Mouse (Mus musculus): Measurements from ENCODE around the gene Abhd11. TPM values are rescaled to one million over a fixed set of nuclear protein-coding genes. Genes with fewer than 3 reads are reported as not detected.

Abhd11 gene
- polyA plus RNA-seq (2014; fragmentation: Illumina TruSeq; extraction: RNeasy Lipid Tissue Mini Kit (QIAGEN cat#74804); ENCODE audit: insufficient read depth, low read depth, low replicate concordance) = 38.0 TPM

DNA sequence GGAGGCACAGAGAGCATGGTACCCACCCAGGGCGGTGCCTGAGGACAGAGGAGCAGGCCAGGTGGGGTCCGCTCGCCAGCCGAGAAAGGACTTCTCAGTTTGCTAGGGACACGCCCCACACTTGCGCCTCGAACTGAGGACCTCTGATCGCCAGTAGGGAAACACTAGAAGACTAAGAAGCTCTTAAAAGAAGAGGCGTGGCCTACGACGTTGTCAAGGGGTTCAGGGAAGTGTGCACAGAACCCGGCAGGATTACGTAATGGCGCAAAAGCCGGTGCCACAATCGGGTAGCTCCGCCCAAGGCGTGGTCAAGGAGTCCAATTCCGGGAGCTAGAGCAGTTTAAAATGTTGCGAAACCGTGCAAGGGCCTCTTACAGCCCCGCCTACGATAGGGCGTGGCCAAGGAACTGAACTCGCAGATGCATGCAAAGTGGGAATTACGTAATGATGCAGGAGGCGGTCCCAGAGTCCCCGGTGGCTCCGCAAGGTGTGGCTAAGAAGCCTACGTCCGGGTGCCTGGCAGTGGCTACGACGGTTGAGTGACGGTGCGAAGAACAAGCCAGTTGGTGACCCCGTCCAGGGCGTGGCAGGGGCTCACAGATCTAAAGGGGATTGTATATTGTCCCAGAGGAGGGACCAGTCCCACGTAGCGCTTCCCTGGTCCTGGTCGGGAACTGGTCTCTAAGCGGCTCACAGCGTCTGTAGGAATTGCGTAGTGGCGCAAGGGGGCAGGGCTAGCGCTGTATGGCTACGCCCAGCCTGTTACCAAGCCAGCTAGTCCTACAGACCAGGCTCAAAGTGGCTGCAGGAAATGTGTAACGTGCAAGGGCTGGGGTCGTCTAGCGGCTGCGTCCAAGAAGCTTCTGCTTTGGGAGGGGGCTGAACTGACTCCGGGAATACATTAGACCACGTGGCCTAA is at the start of gene Abhd11:
TSS of gene Abhd11 (plus strand) at position 482 of the 919 bp plus-strand sequence.

DNA sequence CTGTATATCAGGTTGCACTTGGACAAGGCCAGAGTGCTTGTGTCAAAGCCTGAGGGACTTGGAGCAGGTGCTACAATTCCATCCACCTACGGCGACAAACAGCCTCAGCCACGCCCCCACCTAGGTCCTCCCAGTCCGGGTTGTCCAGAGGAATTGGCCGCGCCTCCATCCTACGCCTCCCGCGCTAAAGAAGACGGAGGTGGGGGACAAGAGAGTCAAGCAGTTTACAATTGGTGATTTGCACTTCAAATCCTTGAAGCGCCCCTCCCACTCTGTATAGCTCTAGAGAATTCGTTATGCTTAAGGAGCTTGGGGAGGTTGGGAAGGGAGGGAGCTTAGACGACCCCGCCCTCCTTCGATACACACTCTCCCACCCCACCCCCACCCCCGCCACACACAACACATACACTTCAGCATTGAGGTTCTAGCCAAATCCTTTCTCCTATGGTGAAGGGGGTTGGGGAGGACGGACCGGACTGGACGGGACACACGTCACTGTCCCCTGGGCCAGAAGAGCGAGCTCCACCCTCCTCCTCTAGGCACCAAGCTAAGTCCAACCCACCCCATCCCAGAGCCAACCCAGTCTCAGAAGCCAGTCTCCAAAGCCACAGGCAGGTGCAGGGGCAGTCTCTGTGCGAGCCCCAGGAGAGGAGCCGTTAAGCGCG is 23.2 kb upstream of the Abhd11 start, which contains the start of gene Cldn3:
TSS of gene Cldn3 (plus strand) at position 582 of the 665 bp plus-strand sequence.

DNA sequence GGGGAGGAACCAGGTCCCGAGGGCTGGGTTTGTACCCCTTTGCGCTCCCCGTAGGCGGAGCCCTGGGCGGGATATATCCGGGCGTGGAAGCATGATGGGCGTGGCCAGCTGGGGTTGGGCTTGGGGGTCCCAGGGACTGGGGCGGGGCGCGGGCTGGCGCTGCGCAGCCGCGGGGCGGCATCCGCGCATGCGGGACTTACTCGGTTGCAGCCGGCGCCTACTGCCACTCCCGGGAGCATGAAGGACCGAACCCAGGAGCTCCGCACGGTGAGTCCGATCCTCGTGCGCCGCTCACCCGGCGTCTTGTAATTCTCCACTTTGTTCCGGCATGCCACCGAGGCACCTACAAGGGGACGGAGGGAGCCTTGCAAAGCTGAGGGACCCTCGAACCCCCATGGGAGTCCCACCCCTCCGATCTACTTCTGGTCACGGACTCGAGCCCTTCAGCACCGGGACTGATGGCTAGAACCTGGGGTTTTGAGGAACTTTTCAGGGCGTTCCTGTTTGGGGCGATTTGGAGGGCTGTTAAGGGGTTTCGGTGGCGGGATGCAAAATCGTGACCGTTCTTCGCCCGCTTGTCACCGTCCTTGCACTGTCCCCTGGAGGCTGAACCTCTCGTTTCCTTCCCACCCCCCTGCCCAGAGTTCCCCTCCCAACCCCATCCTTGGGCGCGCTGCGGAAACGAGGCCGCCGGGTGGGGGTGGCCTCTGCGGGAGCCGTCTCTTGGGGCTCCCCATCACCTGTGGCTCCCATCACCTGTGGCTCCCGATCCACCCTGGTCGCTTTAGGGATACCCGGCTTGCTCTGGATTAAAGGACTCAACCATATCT is 14.6 kb downstream of the Abhd11 start, which contains the start of gene Stx1a:
TSS of gene Stx1a (plus strand) at position 139 of the 830 bp plus-strand sequence.

Other genes starting within 250 kb of the Abhd11 start
- gene Tmem270, start 102.4 kb upstream of the Abhd11 start, polyA plus RNA-seq (2014; fragmentation: Illumina TruSeq; extraction: RNeasy Lipid Tissue Mini Kit (QIAGEN cat#74804); ENCODE audit: insufficient read depth, low read depth, low replicate concordance) = not detected
- not detected for gene Cldn13, start 93.6 kb upstream of the Abhd11 start, polyA plus RNA-seq (2014; fragmentation: Illumina TruSeq; extraction: RNeasy Lipid Tissue Mini Kit (QIAGEN cat#74804); ENCODE audit: insufficient read depth, low read depth, low replicate concordance)
- gene Mettl27, start 76.8 kb upstream of the Abhd11 start, polyA plus RNA-seq (2014; fragmentation: Illumina TruSeq; extraction: RNeasy Lipid Tissue Mini Kit (QIAGEN cat#74804); ENCODE audit: insufficient read depth, low read depth, low replicate concordance) = 8.2 TPM
- gene Cldn4, start 62.2 kb upstream of the Abhd11 start, polyA plus RNA-seq (2014; fragmentation: Illumina TruSeq; extraction: RNeasy Lipid Tissue Mini Kit (QIAGEN cat#74804); ENCODE audit: insufficient read depth, low read depth, low replicate concordance) = 3.7 TPM
- 129 TPM for gene Cldn3, start 22.9 kb upstream of the Abhd11 start, polyA plus RNA-seq (2014; fragmentation: Illumina TruSeq; extraction: RNeasy Lipid Tissue Mini Kit (QIAGEN cat#74804); ENCODE audit: insufficient read depth, low read depth, low replicate concordance)
- gene Stx1a, start 14.3 kb downstream of the Abhd11 start, polyA plus RNA-seq (2014; fragmentation: Illumina TruSeq; extraction: RNeasy Lipid Tissue Mini Kit (QIAGEN cat#74804); ENCODE audit: insufficient read depth, low read depth, low replicate concordance) = 3.2 TPM
- gene Dnajc30, start 55.0 kb downstream of the Abhd11 start, polyA plus RNA-seq (2014; fragmentation: Illumina TruSeq; extraction: RNeasy Lipid Tissue Mini Kit (QIAGEN cat#74804); ENCODE audit: insufficient read depth, low read depth, low replicate concordance) = 16.3 TPM
- gene Bud23, start 55.8 kb downstream of the Abhd11 start, polyA plus RNA-seq (2014; fragmentation: Illumina TruSeq; extraction: RNeasy Lipid Tissue Mini Kit (QIAGEN cat#74804); ENCODE audit: insufficient read depth, low read depth, low replicate concordance) = 28.5 TPM
- 1.6 TPM for gene Vps37d, start 69.1 kb downstream of the Abhd11 start, polyA plus RNA-seq (2014; fragmentation: Illumina TruSeq; extraction: RNeasy Lipid Tissue Mini Kit (QIAGEN cat#74804); ENCODE audit: insufficient read depth, low read depth, low replicate concordance)
- gene Mlxipl, start 80.7 kb downstream of the Abhd11 start, polyA plus RNA-seq (2014; fragmentation: Illumina TruSeq; extraction: RNeasy Lipid Tissue Mini Kit (QIAGEN cat#74804); ENCODE audit: insufficient read depth, low read depth, low replicate concordance) = 2.0 TPM
- 5.7 TPM for gene Tbl2, start 140.5 kb downstream of the Abhd11 start, polyA plus RNA-seq (2014; fragmentation: Illumina TruSeq; extraction: RNeasy Lipid Tissue Mini Kit (QIAGEN cat#74804); ENCODE audit: insufficient read depth, low read depth, low replicate concordance)
- 39.0 TPM for gene Bcl7b, start 159.1 kb downstream of the Abhd11 start, polyA plus RNA-seq (2014; fragmentation: Illumina TruSeq; extraction: RNeasy Lipid Tissue Mini Kit (QIAGEN cat#74804); ENCODE audit: insufficient read depth, low read depth, low replicate concordance)
- gene Baz1b, start 178.1 kb downstream of the Abhd11 start, polyA plus RNA-seq (2014; fragmentation: Illumina TruSeq; extraction: RNeasy Lipid Tissue Mini Kit (QIAGEN cat#74804); ENCODE audit: insufficient read depth, low read depth, low replicate concordance) = 18.5 TPM
- not detected for gene Fzd9, start 242.1 kb downstream of the Abhd11 start, polyA plus RNA-seq (2014; fragmentation: Illumina TruSeq; extraction: RNeasy Lipid Tissue Mini Kit (QIAGEN cat#74804); ENCODE audit: insufficient read depth, low read depth, low replicate concordance)

All from lung, adult 10 weeks (tissue).